Mouse (Mus musculus) heart, adult 2 months (tissue): Measurements from ENCODE around the gene Alpk1. TPM values are rescaled to one million over a fixed set of nuclear protein-coding genes. Genes with fewer than 3 reads are reported as not detected.

Experiments used
- DNase-seq, 2 experiments: peaks; one replicate each; pipeline ENCODE4 v3.0.0; 2021
- H3K27ac ChIP-seq: fragments of 200-600 bp; 2 replicates; pipeline ENCODE4 v1.8.1; 2022
- H3K27me3 ChIP-seq: fragments of 200-500 bp; 2 replicates; pipeline ENCODE4 v1.6.1; 2012; ENCODE audit warnings: mild to moderate bottlenecking, low read length, inconsistent platforms, mixed read lengths; ENCODE audit not compliant: control insufficient read depth, insufficient read depth
- H3K36me3 ChIP-seq: fragments of 200-500 bp; 2 replicates; pipeline ENCODE4 v1.6.1; 2012; ENCODE audit warnings: low read length, inconsistent platforms; ENCODE audit not compliant: control insufficient read depth, insufficient read depth
- H3K4me1 ChIP-seq: fragments of 200-500 bp; 2 replicates; pipeline ENCODE4 v1.6.1; 2011; ENCODE audit warnings: low read length; ENCODE audit not compliant: control insufficient read depth, insufficient read depth
- H3K4me3 ChIP-seq: fragments of 200-600 bp; 2 replicates; pipeline ENCODE4 v1.8.1; 2022
- H3K79me2 ChIP-seq: fragments of 200-500 bp; replicated peaks from 2 replicates; pipeline ENCODE4 v1.6.1; 2012; ENCODE audit warnings: mild to moderate bottlenecking, inconsistent platforms, low read length, moderate library complexity, mixed read lengths; ENCODE audit not compliant: control insufficient read depth, insufficient read depth
- H3K9ac ChIP-seq: fragments of 200-500 bp; 2 replicates; pipeline ENCODE4 v1.6.1; 2012; ENCODE audit warnings: low read depth, mild to moderate bottlenecking, control low read depth, inconsistent platforms, low read length, mixed read lengths
- CTCF ChIP-seq: fragments of 200-600 bp; IDR thresholded peaks from 2 replicates; pipeline ENCODE4 v1.8.1; 2022; ENCODE audit warnings: antibody characterized with exemption, mild to moderate bottlenecking, moderate library complexity
- EP300 ChIP-seq: fragments of 200-500 bp; IDR thresholded peaks from 2 replicates; pipeline ENCODE4 v1.6.1; 2011; ENCODE audit warnings: low read depth, low read length, control low read depth; ENCODE audit not compliant: insufficient read depth
- POLR2A ChIP-seq: fragments of 200-500 bp; IDR thresholded peaks from 2 replicates; pipeline ENCODE4 v1.6.1; 2011; ENCODE audit warnings: mild to moderate bottlenecking, low read depth, low read length, control low read depth; ENCODE audit not compliant: insufficient read depth
- WGBS: fragments of 180-500 bp; shearing (Covaris S2); methylation state at CpG from one replicate; pipeline ENCODE4 v1.1.7; 2018; 5-methylcytosine and 5-hydroxymethylcytosine counted together
- intact Hi-C: fragments of 180-260 bp; cut with DNase I; formaldehyde crosslinking; loops from one replicate; pipeline ENCODE4 v1.15.1; 2025
- polyA plus RNA-seq: library from polyadenylated mRNA; depleted of rRNA; stranded (reverse); fragments of >200 nt; gene quantifications from 2 replicates; pipeline ENCODE4 v1.2.3, GENCODE M21; 2012
- total RNA-seq, 2 experiments: library from RNA; stranded (reverse); gene quantifications; 2 replicates each; pipeline ENCODE4 v1.2.3; 2021

Alpk1 gene
- total and polyA plus RNA-seq, 3 experiments: 1.4 to 3.0 (median 2.4) TPM

- Histone ChIP-seq H3K9ac (no peak overlapping the region), H3K27me3 (peaks cover 44% of the 10 kb centered on the region), H3K27ac (no peak overlapping the region), H3K79me2 (no peaks in the 10 kb centered on the region), H3K4me1 (no peaks in the 10 kb centered on the region; the same call in 1 of the 2 replicates), H3K4me3 (no peak overlapping the region), H3K36me3 (no peaks in the 10 kb centered on the region)
- intact Hi-C loops: loop anchor here (5.0 kb wide), 1 partner anchor 319 kb away; no protein-coding TSS in a partner anchor
- peak; percentile 6 to 18 for DNase-seq
- TF ChIP-seq EP300: no peak
- TF ChIP-seq CTCF: no peak
- TF ChIP-seq POLR2A: no peak
- 7% methylated on average over 37 of the region's 37 CpGs for whole genome bisulfite sequencing
Observed at GRCm38 (mm10) chr3:127628311-127629184, 151.8 kb downstream of the Alpk1 start.

DNA sequence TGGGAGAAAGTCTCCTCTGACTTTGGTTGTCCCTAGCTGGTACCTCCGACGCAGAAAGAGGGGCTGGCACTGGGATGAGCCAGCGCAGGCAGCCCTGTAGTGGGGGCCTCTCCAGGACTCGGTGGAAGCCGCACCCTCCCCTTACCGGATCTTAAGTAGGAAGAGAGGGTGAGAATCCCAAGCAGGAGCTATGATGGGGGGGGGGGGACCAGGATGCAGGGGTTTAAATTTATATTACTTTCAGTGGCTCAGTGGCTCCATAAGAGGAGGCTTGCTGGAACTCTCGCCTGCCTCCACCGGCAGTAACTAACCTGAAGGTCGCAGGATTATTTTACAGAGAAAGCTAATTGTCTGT lies 152.4 kb downstream of the Alpk1 start:
- no peak overlapping the region for H3K27ac ChIP-seq
- TF ChIP-seq POLR2A (no peak), CTCF (no peak)
- H3K27me3 ChIP-seq: peaks cover 40% of the 10 kb centered on the region
- no peak for DNase-seq
- H3K9ac ChIP-seq: no peak overlapping the region
- H3K4me1 ChIP-seq: no peaks in the 10 kb centered on the region; the same call in 1 of the 2 replicates
- no peaks in the 10 kb centered on the region for H3K79me2 ChIP-seq
- no peaks in the 10 kb centered on the region for H3K36me3 ChIP-seq
- no peak overlapping the region for H3K4me3 ChIP-seq
- intact Hi-C loops: loop anchor here (5.0 kb wide), 1 partner anchor 319 kb away; no protein-coding TSS in a partner anchor
- 4% methylated on average over 9 of the region's 9 CpGs for WGBS

DNA sequence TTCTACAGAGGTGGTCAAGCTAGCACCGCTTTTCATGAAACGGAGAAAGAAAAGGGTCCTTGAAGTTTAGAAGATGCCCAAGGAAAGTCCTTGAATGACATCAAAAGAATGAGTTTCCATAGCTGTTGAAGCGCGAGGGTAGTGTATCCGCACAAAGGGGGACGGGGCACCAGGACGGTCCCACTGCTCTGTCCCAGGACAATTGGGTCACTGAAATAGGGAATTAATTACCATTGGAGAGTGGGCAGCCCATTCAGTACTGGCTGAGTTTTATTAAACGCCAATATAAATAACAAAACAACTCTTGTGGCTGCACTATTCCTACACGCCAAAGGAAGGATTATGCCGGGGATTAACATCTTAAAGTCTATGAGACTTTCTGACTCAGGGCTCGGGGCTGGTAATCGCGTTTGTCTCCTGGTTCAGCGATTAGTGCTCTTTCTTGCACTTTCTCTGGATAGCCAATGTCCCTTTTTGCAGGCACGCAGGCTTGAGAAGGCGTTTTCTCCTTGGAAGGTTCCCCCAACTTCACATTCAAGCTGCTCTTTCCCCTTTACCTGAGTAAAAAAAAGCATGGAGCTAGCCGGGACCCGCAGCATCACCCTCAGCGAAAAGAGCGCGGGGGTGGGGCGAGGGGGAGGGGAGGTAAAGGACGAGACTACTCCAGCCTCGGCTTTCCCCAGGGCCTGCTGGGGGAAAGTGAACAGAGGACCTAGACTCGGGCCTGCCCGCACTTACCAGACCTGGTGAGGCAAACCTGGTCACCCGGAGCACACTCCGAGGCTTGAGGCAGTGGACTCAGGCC lies 153.0 kb downstream of the Alpk1 start:
- Histone ChIP-seq H3K9ac (no peak overlapping the region), H3K27ac (no peak overlapping the region), H3K36me3 (no peaks in the 10 kb centered on the region), H3K27me3 (peaks cover 34% of the 10 kb centered on the region), H3K4me3 (no peak overlapping the region), H3K4me1 (no peaks in the 10 kb centered on the region; the same call in 1 of the 2 replicates), H3K79me2 (no peaks in the 10 kb centered on the region)
- peak; percentile 4 to 27 for DNase-seq
- TF ChIP-seq POLR2A (no peak), CTCF (no peak), EP300 (no peak)
- intact Hi-C loops: loop anchor here (5.0 kb wide), 1 partner anchor 320 kb away; no protein-coding TSS in a partner anchor
- whole genome bisulfite sequencing: 5% methylated on average over 28 of the region's 28 CpGs

DNA sequence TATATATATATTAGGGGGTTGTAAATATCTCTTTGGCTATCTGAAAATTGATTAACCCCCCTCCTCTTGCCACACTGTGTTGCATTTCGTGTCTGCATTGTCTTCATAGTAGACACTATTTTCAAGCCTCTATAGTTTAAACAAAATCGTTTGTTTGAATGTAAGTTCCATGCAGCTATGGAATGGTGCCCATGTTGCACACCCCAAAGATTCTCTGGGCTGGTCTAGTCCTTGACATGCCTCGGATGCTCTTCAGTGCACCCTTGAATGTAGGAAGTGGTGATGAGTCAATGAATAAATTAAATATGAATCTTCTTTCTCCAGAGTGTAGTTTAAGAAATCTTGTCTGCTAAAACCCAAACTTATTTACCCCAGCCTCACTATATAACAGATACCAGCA lies 153.8 kb downstream of the Alpk1 start:
- TF ChIP-seq POLR2A (no peak), EP300 (no peak), CTCF (no peak)
- Histone ChIP-seq H3K4me3 (no peak overlapping the region), H3K27me3 (peaks cover 27% of the 10 kb centered on the region), H3K9ac (no peak overlapping the region), H3K27ac (no peak overlapping the region), H3K79me2 (no peaks in the 10 kb centered on the region), H3K36me3 (no peaks in the 10 kb centered on the region), H3K4me1 (no peaks in the 10 kb centered on the region; the same call in 1 of the 2 replicates)
- DNase-seq: no peak
- intact Hi-C loops: loop anchor here (5.0 kb wide), 1 partner anchor 321 kb away; no protein-coding TSS in a partner anchor
- WGBS: 16% methylated on average over 3 of the region's 3 CpGs

- no peak overlapping the region for H3K9ac ChIP-seq
- H3K36me3 ChIP-seq: no peaks in the 10 kb centered on the region
- H3K27me3 ChIP-seq: peaks cover 25% of the 10 kb centered on the region
- peak overlapping the region; percentile 9; the same call in 1 of the 2 replicates for H3K4me3 ChIP-seq
- WGBS: 5% methylated on average over 28 of the region's 28 CpGs
- no peak for TF ChIP-seq EP300
- H3K79me2 ChIP-seq: no peaks in the 10 kb centered on the region
- no peak overlapping the region for H3K27ac ChIP-seq
- intact Hi-C loops: loop anchor here (2.0 to 5.0 kb wide), 2 partner anchors 137 to 321 kb away; no protein-coding TSS in a partner anchor
- H3K4me1 ChIP-seq: no peaks in the 10 kb centered on the region; the same call in 1 of the 2 replicates
- peak; percentile 17 to 40 for DNase-seq
Observed at GRCm38 (mm10) chr3:127625701-127626399, 154.5 kb downstream of the Alpk1 start.
